Mouse (Mus musculus) kidney, embryonic 14.5 days (tissue): ENCODE measurements around the gene Sdhaf3. TPM values are rescaled to one million over a fixed set of nuclear protein-coding genes. Genes with fewer than 3 reads are reported as not detected.

Experiments used
- ATAC-seq: fragments of 200-750 bp; cut with Nextera tagmentation; 2 replicates; pipeline ENCODE4 v1.8.0; 2017; ENCODE audit warnings: moderate number of reproducible peaks, mild to moderate bottlenecking, moderate TSS enrichment, moderate library complexity; ENCODE audit not compliant: low FRiP score, low TSS enrichment
- H3K27ac ChIP-seq: fragments of 300-500 bp; sonication (generic); 2 replicates; pipeline ENCODE4 v1.5.1; 2014; ENCODE audit warnings: low read depth, mild to moderate bottlenecking, low read length, moderate library complexity, mixed read lengths
- H3K27me3 ChIP-seq: fragments of 300-500 bp; sonication (generic); 2 replicates; pipeline ENCODE4 v1.6.1; 2014; ENCODE audit warnings: mild to moderate bottlenecking, low read length; ENCODE audit not compliant: control insufficient read depth, insufficient read depth
- H3K36me3 ChIP-seq: fragments of 300-500 bp; sonication (generic); 2 replicates; pipeline ENCODE4 v1.6.1; 2014; ENCODE audit warnings: low read length, mixed read lengths; ENCODE audit not compliant: control insufficient read depth, insufficient read depth
- H3K4me1 ChIP-seq: fragments of 300-500 bp; sonication (generic); 2 replicates; pipeline ENCODE4 v1.6.1; 2014; ENCODE audit warnings: low read length, mixed read lengths; ENCODE audit not compliant: control insufficient read depth, insufficient read depth
- H3K4me2 ChIP-seq: fragments of 300-500 bp; sonication (generic); replicated peaks from 2 replicates; pipeline ENCODE4 v1.6.1; 2014; ENCODE audit warnings: low read depth, mild to moderate bottlenecking, low read length
- H3K4me3 ChIP-seq: fragments of 300-500 bp; sonication (generic); 2 replicates; pipeline ENCODE4 v1.5.1; 2014; ENCODE audit warnings: mild to moderate bottlenecking, low read length
- H3K9ac ChIP-seq: fragments of 300-500 bp; sonication (generic); 2 replicates; pipeline ENCODE4 v1.6.1; 2014; ENCODE audit warnings: low read depth, mild to moderate bottlenecking, low read length, moderate library complexity
- H3K9me3 ChIP-seq: fragments of 300-500 bp; sonication (generic); 2 replicates; pipeline ENCODE4 v1.6.1; 2016; ENCODE audit warnings: low read length; ENCODE audit not compliant: control insufficient read depth
- WGBS: fragments of 180-500 bp; shearing (Covaris S2); extraction: QIAGEN DNeasy Blood & Tissue Kit; methylation state at CpG from one replicate; pipeline ENCODE4 v1.1.7; 2014; 5-methylcytosine and 5-hydroxymethylcytosine counted together
- polyA plus RNA-seq: library from polyadenylated mRNA; unstranded; fragments of >200 nt; fragmentation: Nextera tagmentation; extraction: Ambion mirVana; gene quantifications from 2 replicates; pipeline ENCODE4 v1.2.1, GENCODE M21; 2014

Sdhaf3 gene
- 6.2 and 7.3 TPM in 2 replicates for polyA plus RNA-seq

GRCm38 (mm10) chr6:6955764-6956561, at the start of gene Sdhaf3:
Sdhaf3 (plus strand) TSS chr6:6956004.
- ATAC-seq: peak; percentile 99
- WGBS: under 1% methylated on average over 52 of the region's 52 CpGs
- no peaks in the 10 kb centered on the region for H3K9me3 ChIP-seq

DNA sequence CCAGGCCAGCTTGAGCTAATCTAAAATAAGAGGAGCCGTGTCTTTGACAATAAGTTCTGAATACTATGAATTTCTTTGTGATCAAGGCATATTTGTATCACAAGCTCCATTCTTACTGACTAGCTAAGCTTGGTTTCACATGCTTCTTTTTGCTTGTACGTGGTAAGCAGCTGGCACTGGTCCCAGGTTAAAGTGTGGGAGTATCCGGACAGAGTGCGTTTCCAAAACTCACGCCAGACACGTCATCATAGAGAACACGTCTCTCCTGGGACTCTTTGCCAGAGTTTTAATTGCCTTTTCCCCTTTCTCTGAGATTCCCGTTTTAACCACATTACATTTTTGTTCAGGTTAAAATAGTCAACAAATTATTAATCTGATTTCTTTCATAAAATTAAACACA, 46.2 kb upstream of the Sdhaf3 start:
- Histone ChIP-seq H3K4me2 (no peak overlapping the region), H3K4me1 (no peaks in the 10 kb centered on the region), H3K4me3 (no peak overlapping the region), H3K9me3 (no peaks in the 10 kb centered on the region), H3K27ac (no peak overlapping the region), H3K36me3 (no peaks in the 10 kb centered on the region), H3K27me3 (no peaks in the 10 kb centered on the region), H3K9ac (no peak overlapping the region)
- 56% methylated on average over 8 of the region's 8 CpGs for WGBS
- no peak for ATAC-seq

More at GRCm38 (mm10) chr6:6955764-6956561, at the start of gene Sdhaf3:
- H3K4me2 ChIP-seq: peak within 1 kb of the TSS; percentile 75
- H3K36me3 ChIP-seq: no peaks in the 10 kb centered on the region
- H3K27me3 ChIP-seq: no peaks in the 10 kb centered on the region
- no peaks in the 10 kb centered on the region for H3K4me1 ChIP-seq
- peak within 1 kb of the TSS; percentile 65; the same call in 1 of the 2 replicates for H3K27ac ChIP-seq
- peak within 1 kb of the TSS; percentile 75 for H3K9ac ChIP-seq
- H3K4me3 ChIP-seq: peak within 1 kb of the TSS; percentile 63

- Histone ChIP-seq H3K4me3 (no peak overlapping the region), H3K4me2 (no peak overlapping the region), H3K27ac (no peak overlapping the region), H3K9ac (no peak overlapping the region), H3K9me3 (no peaks in the 10 kb centered on the region), H3K4me1 (no peaks in the 10 kb centered on the region), H3K36me3 (no peaks in the 10 kb centered on the region), H3K27me3 (no peaks in the 10 kb centered on the region)
- 96% methylated on average over 1 of the region's 1 CpGs for WGBS
- no peak for ATAC-seq
Measured at GRCm38 (mm10) chr6:6914304-6914703, 41.5 kb upstream of the Sdhaf3 start.

DNA sequence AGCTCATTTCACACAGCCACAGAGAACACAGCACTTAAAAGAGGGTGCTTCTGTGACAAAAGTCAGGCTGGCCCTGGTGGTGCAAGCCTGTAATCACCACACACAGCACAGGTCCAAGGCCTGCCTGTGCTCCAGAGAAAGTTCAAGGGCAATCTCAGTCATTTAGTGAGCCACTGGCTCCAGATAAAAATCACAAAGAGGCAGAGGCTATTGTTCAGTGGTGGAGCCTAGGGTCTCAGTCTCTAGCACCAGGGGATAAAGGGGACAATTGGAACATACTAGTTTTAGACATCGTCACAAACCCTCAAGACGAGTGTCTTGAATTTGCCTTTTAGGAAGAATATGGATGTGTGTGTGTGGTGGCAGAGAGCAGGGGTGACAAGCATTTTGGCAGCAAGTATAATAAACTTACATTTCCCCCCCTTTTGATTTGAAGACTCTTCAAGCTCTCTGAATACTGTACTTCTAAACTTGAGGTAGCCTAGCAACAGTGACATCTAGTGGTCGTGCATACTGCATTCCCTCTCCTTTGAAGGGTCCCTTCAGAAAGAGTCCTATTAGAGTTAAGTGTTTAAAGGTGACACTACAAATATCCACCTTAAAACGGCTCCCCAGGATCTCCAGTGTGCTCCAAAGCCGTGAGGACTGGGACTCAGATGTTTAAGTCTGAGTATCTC, 40.8 kb upstream of the Sdhaf3 start:
- no peaks in the 10 kb centered on the region for H3K9me3 ChIP-seq
- no peak overlapping the region for H3K4me2 ChIP-seq
- ATAC-seq: peak; percentile 72; the same call in 1 of the 2 replicates
- WGBS: 36% methylated on average over 5 of the region's 5 CpGs
- no peaks in the 10 kb centered on the region for H3K27me3 ChIP-seq
- no peaks in the 10 kb centered on the region for H3K36me3 ChIP-seq
- no peak overlapping the region for H3K4me3 ChIP-seq
- no peak overlapping the region for H3K27ac ChIP-seq
- no peak overlapping the region for H3K9ac ChIP-seq
- H3K4me1 ChIP-seq: no peaks in the 10 kb centered on the region

DNA sequence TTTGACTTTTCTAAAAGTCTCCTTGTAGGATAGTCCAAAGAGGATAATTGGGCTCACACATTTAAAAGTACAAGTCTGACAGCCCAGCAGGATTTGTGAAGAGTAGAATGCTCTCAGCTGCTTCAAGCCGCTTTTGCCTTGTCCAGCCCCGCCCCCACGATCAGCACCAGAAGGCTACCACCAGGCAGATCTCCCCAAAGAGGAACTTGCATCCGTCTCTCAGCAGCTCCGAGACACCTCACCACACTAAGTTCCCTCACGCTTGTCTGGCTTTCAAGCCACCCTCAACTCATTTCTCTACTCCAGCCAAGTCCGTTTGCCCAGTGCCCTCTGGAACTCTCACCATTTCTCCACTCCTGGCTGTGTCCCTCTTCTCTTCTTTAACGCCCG, 40.3 kb upstream of the Sdhaf3 start:
- 59% methylated on average over 9 of the region's 9 CpGs for WGBS
- Histone ChIP-seq H3K27me3 (no peaks in the 10 kb centered on the region), H3K36me3 (no peaks in the 10 kb centered on the region), H3K4me3 (no peak overlapping the region), H3K9me3 (no peaks in the 10 kb centered on the region), H3K4me2 (no peak overlapping the region), H3K27ac (no peak overlapping the region), H3K9ac (no peak overlapping the region), H3K4me1 (no peaks in the 10 kb centered on the region)
- no peak for ATAC-seq

DNA sequence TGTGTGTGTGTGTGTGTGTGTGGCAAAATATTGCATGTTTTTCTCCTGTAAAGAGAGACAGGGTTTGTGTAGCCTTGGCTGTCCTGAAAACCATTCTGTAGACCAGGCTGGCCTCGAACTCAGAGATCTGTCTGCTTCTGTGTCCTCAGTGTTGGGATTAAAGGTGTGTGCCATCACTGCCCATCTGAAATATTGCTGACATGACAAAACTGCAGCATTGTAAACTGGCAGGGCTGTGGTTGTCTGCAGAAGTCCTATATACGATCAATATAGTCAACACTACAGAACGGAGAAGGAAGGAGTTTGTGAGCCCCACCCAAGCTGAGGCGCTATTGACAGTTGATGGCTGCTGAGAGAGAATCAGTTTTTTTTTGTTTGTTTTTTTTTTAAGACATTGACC, 38.5 kb upstream of the Sdhaf3 start:
- Histone ChIP-seq H3K9ac (no peak overlapping the region), H3K36me3 (no peaks in the 10 kb centered on the region), H3K4me3 (no peak overlapping the region), H3K9me3 (no peaks in the 10 kb centered on the region), H3K27ac (no peak overlapping the region), H3K4me1 (no peaks in the 10 kb centered on the region), H3K27me3 (no peaks in the 10 kb centered on the region), H3K4me2 (no peak overlapping the region)
- no peak for ATAC-seq
- 93% methylated on average over 4 of the region's 4 CpGs for WGBS

DNA sequence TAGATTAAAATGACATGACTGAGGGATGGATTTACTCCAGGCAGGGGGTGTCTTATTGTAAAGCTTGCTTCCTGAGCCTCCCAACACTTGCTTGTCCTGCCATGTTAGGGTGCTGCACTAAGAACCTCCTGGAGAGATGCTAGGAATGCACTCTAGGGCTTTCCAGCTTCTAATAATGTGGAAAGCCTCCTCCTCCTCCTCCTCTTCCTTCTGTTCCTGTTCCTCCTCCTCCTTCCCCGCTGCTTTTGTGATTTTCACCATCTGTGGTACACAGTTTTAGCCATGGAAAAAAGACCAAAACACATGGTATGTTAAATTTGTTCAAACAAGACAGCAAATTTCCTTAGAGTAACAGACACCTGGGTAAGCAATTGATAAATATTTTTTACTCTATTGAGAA, 30.5 kb upstream of the Sdhaf3 start:
- no peaks in the 10 kb centered on the region for H3K9me3 ChIP-seq
- H3K9ac ChIP-seq: no peak overlapping the region
- ATAC-seq: no peak
- WGBS: 77% methylated on average over 1 of the region's 1 CpGs
- no peaks in the 10 kb centered on the region for H3K27me3 ChIP-seq
- H3K4me2 ChIP-seq: no peak overlapping the region
- H3K4me1 ChIP-seq: no peaks in the 10 kb centered on the region
- H3K36me3 ChIP-seq: no peaks in the 10 kb centered on the region
- no peak overlapping the region for H3K27ac ChIP-seq
- H3K4me3 ChIP-seq: no peak overlapping the region

DNA sequence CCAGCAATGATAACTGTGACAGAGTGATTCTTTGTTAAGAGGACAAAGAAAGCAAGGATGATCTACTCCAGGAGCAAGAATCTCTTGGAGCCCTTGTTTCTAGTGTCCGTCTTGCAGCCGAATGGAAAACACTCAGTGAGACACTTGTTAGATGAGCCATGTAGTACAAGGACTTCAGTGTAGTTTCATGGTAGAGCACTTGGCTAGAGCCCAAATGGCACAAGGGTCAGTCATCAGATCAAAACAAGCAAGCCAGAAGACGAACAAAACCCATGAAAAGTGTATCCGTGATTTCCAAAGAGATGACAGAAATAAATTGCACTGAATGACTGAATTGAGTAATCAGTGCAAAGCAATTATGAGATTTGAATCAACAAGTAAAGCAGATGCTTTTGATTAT, 25.0 kb upstream of the Sdhaf3 start:
- no peak overlapping the region for H3K4me3 ChIP-seq
- no peak for ATAC-seq

DNA sequence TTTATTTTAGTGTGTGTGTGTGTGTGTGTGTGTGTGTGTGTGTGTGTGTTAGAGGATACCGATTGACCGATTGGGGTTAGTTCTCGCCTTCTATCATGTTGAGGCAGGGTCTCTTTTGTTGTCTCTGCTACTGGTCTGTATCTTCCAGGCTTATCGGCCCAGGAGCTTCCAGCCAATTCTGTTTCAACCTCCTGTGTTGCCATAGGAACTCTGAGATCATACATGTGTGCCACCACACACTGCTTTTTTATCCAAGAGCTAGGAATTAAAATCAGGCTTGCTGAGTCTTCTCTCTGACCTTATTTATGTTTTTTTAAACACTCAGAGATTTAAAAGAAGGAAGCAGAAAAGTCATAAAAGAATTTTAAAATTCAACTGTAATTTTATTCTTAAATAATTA, 24.3 kb upstream of the Sdhaf3 start:
- no peaks in the 10 kb centered on the region for H3K27me3 ChIP-seq
- H3K4me2 ChIP-seq: no peak overlapping the region
- H3K9ac ChIP-seq: no peak overlapping the region
- 93% methylated on average over 4 of the region's 4 CpGs for WGBS
- H3K4me3 ChIP-seq: no peak overlapping the region
- no peak overlapping the region for H3K27ac ChIP-seq
- no peaks in the 10 kb centered on the region for H3K4me1 ChIP-seq
- ATAC-seq: no peak
- H3K9me3 ChIP-seq: no peaks in the 10 kb centered on the region
- H3K36me3 ChIP-seq: no peaks in the 10 kb centered on the region

More for the DNA sequence above, 25.0 kb upstream of the Sdhaf3 start:
- 90% methylated on average over 4 of the region's 4 CpGs for WGBS
- no peak overlapping the region for H3K9ac ChIP-seq
- no peak overlapping the region for H3K27ac ChIP-seq
- no peaks in the 10 kb centered on the region for H3K36me3 ChIP-seq
- H3K4me2 ChIP-seq: no peak overlapping the region
- H3K9me3 ChIP-seq: no peaks in the 10 kb centered on the region
- H3K27me3 ChIP-seq: no peaks in the 10 kb centered on the region
- H3K4me1 ChIP-seq: no peaks in the 10 kb centered on the region
